Mouse (Mus musculus) liver, embryonic 11.5 days (tissue): ENCODE measurements around the gene Mafk. TPM values are rescaled to one million over a fixed set of nuclear protein-coding genes. Genes with fewer than 3 reads are reported as not detected.
"Not testable (repeated sequence)": the region's sequence is repeated elsewhere in the genome, so short reads cannot be mapped to it uniquely, and the experiment has no call there.

Experiments
- ATAC-seq: fragments of 200-750 bp; cut with Nextera tagmentation; replicated peaks from 2 replicates; pipeline ENCODE4 v1.8.0; 2017; ENCODE audit warnings: moderate number of reproducible peaks, mild to moderate bottlenecking, moderate TSS enrichment, moderate library complexity; ENCODE audit not compliant: low FRiP score
- DNase-seq: peaks from one replicate; pipeline ENCODE4 v3.0.0-alpha.2; 2017; ENCODE audit warnings: low spot score
- H3K27ac ChIP-seq: fragments of 300-500 bp; sonication (generic); 2 replicates; pipeline ENCODE4 v1.5.1; 2014; ENCODE audit warnings: mild to moderate bottlenecking, low read depth, low read length, control low read depth
- H3K27me3 ChIP-seq: fragments of 300-500 bp; sonication (generic); replicated peaks from 2 replicates; pipeline ENCODE4 v1.6.1; 2014; ENCODE audit warnings: low read length, mixed read lengths; ENCODE audit not compliant: control insufficient read depth, insufficient read depth
- H3K36me3 ChIP-seq: fragments of 300-500 bp; sonication (generic); 2 replicates; pipeline ENCODE4 v1.6.1; 2014; ENCODE audit warnings: mild to moderate bottlenecking, low read length, moderate library complexity, mixed read lengths; ENCODE audit not compliant: control insufficient read depth, insufficient read depth
- H3K4me1 ChIP-seq: fragments of 300-500 bp; sonication (generic); replicated peaks from 2 replicates; pipeline ENCODE4 v1.6.1; 2014; ENCODE audit warnings: low read length, mixed read lengths; ENCODE audit not compliant: control insufficient read depth, insufficient read depth
- H3K4me2 ChIP-seq: fragments of 300-500 bp; sonication (generic); 2 replicates; pipeline ENCODE4 v1.6.1; 2014; ENCODE audit warnings: mild to moderate bottlenecking, control low read depth, moderate library complexity
- H3K4me3 ChIP-seq: fragments of 300-500 bp; sonication (generic); 2 replicates; pipeline ENCODE4 v1.5.1; 2014; ENCODE audit warnings: low read depth, low read length, control low read depth
- H3K9ac ChIP-seq: fragments of 300-500 bp; sonication (generic); 2 replicates; pipeline ENCODE4 v1.6.1; 2014; ENCODE audit warnings: low read depth, low read length, control low read depth
- H3K9me3 ChIP-seq: fragments of 300-500 bp; sonication (generic); 2 replicates; pipeline ENCODE4 v1.6.1; 2016; ENCODE audit warnings: low read length, inconsistent platforms, mixed read lengths; ENCODE audit not compliant: control insufficient read depth
- WGBS: fragments of 180-500 bp; shearing (Covaris S2); extraction: QIAGEN DNeasy Blood & Tissue Kit; methylation state at CpG from one replicate; pipeline ENCODE4 v1.1.7; 2014; 5-methylcytosine and 5-hydroxymethylcytosine counted together
- polyA plus RNA-seq: library from polyadenylated mRNA; unstranded; fragments of >200 nt; fragmentation: Nextera tagmentation; extraction: Ambion mirVana; gene quantifications from 2 replicates; pipeline ENCODE4 v1.2.1, GENCODE M21; 2014

Gene Mafk
- 30.4 and 35.1 TPM in 2 replicates for polyA plus RNA-seq

DNA sequence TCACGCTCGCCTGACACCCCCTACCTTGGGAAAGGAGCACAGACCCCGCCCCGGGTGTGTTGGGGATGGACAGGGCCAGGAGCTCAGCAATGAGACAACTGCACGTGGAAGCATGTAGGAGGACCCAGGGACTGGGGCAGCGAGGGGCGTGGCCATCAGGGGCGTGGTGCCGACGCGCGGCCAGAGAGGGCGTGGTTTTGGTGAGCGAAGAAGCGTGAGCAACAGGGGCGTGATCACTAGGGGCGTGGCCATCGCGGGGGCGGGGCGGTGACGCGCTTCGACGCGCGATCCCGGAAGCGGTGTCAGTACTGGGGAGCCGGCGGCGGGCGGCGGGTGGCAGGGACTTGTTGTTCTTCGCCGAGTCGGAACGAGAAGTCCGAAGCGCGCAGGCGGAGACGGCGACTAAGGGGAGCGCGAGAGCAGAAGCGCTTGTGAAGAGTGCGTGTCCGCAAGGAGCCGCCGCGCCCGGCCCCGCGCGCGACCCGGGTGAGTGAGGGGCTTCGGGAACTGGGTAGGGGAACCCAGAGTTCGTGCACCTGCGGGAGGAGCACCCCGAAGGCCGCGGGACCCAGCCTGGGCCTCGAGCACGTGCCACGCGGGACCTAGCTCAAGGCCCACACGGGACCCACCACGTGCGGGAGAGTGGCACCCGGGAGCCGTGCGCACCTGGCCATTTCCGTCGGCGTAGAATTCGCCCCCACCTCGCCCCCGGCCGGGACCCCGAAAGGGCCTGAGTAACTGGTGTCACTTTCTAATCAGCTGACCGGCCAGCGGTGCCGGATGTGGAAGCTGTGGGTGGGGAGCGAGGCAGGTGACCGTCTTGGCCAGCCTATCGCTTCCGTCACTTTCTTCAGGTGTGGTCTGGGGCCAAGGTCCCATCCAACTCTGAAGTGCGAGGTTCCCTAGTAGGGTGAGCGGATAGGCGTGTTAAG is at the start of gene Mafk:
Gene Mafk, plus strand, starts transcription at position 287 of the 932 bp plus-strand sequence.
- Histone ChIP-seq H3K4me1 (peaks cover 49% of the 10 kb centered on the region), H3K27ac (peak within 1 kb of the TSS; percentile 92), H3K36me3 (peaks cover 3% of the 10 kb centered on the region; the same call in 1 of the 2 replicates), H3K4me2 (peak within 1 kb of the TSS; percentile 70), H3K9ac (peak within 1 kb of the TSS; percentile 96), H3K9me3 (no peaks in the 10 kb centered on the region), H3K27me3 (no peaks in the 10 kb centered on the region), H3K4me3 (peak within 1 kb of the TSS; percentile 99)
- WGBS = under 1% methylated on average over 92 of the region's 92 CpGs
- peak; percentile 99 for DNase-seq
- peak; percentile 90 for ATAC-seq

DNA sequence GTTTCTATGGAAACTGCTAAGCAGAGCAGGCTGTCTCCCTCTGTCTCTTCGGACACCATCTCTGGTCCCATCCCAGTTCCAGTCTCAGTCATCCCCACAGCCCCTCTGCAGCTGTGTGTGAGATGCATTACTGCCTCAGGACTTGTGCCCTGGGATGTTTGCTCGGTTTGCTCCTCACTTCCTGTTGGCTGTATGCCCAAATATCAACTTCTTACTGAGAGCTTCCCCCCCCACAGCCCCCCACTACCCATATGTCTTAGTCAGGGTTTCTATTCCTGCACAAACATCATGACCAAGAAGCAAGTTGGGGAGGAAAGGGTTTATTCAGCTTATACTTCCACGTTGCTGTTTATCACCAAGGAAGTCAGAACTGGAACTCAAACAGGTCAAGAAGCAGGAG is 48.7 kb upstream of the Mafk start:
- DNase-seq, H3K9me3 ChIP-seq, ATAC-seq, H3K27me3 ChIP-seq, H3K36me3 ChIP-seq, H3K27ac ChIP-seq, H3K4me3 ChIP-seq, H3K4me2 ChIP-seq, H3K9ac ChIP-seq: not testable (repeated sequence)
- H3K4me1 ChIP-seq = peaks cover 18% of the 10 kb centered on the region
- 45% methylated on average over 3 of the region's 3 CpGs for WGBS

DNA sequence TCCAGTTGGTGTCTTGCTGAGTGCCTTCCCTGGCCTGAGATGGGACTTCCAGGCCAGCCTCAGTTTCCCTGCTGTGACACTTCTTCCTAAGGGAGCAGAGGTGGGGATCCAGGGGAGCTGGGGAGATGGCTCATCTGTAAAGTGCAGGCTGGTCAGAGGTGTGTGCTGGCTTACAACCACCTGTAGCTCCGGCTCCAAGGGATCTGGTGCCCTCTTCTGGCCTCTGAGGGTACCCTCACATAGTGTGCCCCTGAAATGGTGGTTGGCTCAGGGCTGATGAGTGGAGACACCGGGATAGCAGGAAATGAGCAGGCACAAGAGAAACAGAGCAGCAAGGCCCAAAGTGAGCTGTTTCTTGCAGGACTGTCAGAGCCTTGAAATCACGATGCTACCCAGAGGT is 45.5 kb upstream of the Mafk start:
- Histone ChIP-seq H3K4me1 (peaks cover 7% of the 10 kb centered on the region), H3K27ac (no peak overlapping the region), H3K4me2 (no peak overlapping the region), H3K9me3 (no peaks in the 10 kb centered on the region), H3K9ac (no peak overlapping the region), H3K4me3 (no peak overlapping the region), H3K36me3 (no peaks in the 10 kb centered on the region), H3K27me3 (no peaks in the 10 kb centered on the region)
- WGBS = 5% methylated on average over 3 of the region's 3 CpGs
- ATAC-seq (peak; percentile 86), DNase-seq (peak; percentile 64)

DNA sequence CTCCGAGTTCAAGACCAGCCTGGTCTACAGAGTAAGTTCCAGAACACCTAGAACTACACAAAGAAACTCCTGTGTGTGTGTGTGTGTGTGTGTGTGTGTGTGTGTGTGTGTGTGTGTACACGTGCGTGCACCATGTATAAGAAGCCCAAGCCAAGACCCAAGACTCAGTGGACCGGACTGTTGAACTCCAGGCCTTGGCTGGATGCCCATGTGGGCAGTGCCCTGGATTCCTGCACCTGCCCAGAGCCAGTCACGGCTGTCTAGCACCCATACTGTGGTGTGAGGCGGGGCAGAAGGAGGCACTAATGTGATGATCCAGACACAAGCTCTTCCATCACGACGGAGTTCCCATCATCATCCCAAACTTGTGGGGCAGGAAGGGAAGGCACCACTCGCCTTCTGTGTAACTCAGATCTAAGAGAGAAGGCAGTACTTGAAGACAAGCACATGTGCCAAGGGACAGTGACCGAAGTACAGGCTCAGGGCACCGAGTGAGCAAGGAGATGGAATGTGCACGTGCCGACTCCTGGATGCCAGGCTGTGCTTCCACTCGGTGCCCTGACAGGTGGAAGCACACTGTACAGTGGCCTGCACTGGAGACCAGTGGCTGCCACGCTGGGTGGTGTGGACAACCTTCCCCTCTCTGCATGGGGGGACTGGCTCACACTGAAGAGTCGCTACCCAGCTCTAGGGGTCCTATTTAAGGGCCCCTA is 41.7 kb upstream of the Mafk start:
- Histone ChIP-seq H3K36me3 (0 out of 2 replicates have a peak, but pooled peaks cover 5% of the 10 kb centered on the region), H3K4me1 (no peaks in the 10 kb centered on the region), H3K27me3 (no peaks in the 10 kb centered on the region), H3K9me3 (no peaks in the 10 kb centered on the region), H3K9ac (no peak overlapping the region), H3K27ac (no peak overlapping the region), H3K4me2 (no peak overlapping the region), H3K4me3 (no peak overlapping the region)
- DNase-seq (no peak), ATAC-seq (no peak)
- 85% methylated on average over 16 of the region's 16 CpGs for WGBS

DNA sequence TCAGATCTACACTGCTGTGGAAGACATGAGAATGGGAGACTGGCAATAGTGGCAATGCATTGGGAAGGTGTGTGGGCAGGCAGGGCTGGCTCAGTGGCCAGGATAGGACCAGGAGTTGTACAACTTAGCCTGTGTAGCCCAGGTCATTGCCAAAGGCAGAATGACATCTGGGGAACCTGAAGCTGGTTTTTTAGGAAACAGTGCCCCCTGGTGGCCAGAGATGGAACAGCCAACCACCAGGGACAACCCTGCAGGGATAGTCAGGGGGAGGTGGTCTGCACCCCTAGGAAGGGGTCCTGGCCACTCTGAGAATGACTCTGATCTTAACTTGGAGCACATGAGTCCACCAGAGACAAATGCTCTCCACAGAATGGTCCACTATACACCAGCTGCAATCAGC is 40.8 kb upstream of the Mafk start:
- Histone ChIP-seq H3K27me3 (no peaks in the 10 kb centered on the region), H3K9ac (no peak overlapping the region), H3K36me3 (0 out of 2 replicates have a peak, but pooled peaks cover 6% of the 10 kb centered on the region), H3K4me2 (no peak overlapping the region), H3K27ac (no peak overlapping the region), H3K4me1 (no peaks in the 10 kb centered on the region), H3K9me3 (no peaks in the 10 kb centered on the region), H3K4me3 (no peak overlapping the region)
- DNase-seq (peak; percentile 79), ATAC-seq (peak; percentile 22; the same call in 1 of the 2 replicates)

DNA sequence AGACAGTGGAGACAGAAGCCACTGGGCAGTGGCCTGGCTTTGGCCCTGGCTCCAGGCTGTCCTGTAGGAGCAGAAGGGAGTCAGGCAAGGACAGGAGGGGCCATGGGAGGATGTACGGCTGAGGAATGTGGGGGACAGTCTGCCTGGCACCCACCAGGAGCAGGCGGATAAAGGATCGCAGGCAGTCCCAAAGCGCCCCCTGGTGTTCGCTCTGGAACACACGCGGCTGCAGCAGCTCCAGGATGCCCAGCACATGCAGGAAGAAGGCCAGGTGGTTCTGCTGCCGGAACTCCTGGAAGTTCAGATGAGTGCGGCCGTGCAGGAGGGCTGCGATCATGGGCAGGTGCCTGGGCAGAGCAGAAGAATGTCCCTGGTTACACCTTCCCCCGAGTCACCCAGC is 36.6 kb upstream of the Mafk start:
- Histone ChIP-seq H3K9me3 (no peaks in the 10 kb centered on the region), H3K36me3 (peaks cover 28% of the 10 kb centered on the region), H3K4me2 (no peak overlapping the region), H3K4me1 (no peaks in the 10 kb centered on the region), H3K9ac (no peak overlapping the region), H3K4me3 (no peak overlapping the region), H3K27me3 (no peaks in the 10 kb centered on the region), H3K27ac (no peak overlapping the region)
- WGBS = 32% methylated on average over 12 of the region's 12 CpGs
- ATAC-seq = no peak
- DNase-seq = no peak

DNA sequence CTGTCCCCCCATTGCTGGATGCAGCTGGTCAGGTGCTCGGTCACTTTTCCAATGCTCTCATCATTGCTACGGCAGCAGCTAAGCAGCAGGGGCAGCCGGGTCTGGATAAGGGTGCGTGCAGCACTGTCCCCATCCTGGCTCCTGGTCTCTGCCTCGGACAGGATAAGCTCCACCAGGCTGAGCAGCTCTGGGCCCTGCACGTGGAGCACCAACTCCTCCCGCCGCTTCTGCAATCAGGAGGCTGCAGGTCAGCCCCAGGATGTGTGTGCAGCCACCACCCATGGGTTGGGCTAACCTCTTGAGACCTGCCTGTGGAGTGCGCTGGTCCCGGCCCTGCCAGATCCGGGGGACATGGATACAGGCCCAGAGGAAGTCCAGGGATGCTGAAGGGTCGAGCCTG is 35.2 kb upstream of the Mafk start:
- Histone ChIP-seq H3K27ac (no peak overlapping the region), H3K4me2 (no peak overlapping the region), H3K9ac (no peak overlapping the region), H3K36me3 (peaks cover 34% of the 10 kb centered on the region), H3K27me3 (no peaks in the 10 kb centered on the region), H3K9me3 (no peaks in the 10 kb centered on the region), H3K4me1 (no peaks in the 10 kb centered on the region), H3K4me3 (no peak overlapping the region)
- DNase-seq (no peak), ATAC-seq (0 out of 2 replicates have a peak, but pooled peaks have one; percentile 28)
- WGBS = 76% methylated on average over 12 of the region's 12 CpGs

DNA sequence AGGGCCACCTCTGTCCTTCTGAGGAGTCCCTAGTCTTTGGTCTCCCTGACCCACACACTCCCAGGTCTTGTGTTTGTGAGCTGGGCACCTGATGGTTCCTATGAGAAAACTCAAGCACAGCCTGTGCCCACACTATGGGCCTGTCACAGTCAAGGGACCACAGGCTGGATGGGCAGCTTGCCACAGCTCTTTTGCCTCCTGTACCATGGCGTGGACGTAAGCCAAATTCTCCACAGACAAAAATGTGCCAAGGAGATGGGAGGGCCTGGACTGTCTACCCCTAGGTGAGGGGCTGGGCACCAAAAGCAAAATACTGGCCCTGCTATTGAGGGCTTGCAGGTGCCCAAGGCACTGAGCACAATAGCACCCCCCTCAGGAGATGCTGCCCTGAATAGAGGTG is 34.7 kb upstream of the Mafk start:
- ATAC-seq = 0 out of 2 replicates have a peak, but pooled peaks have one; percentile 11
- Histone ChIP-seq H3K4me2 (no peak overlapping the region), H3K27me3 (no peaks in the 10 kb centered on the region), H3K27ac (no peak overlapping the region), H3K9ac (no peak overlapping the region), H3K36me3 (peaks cover 33% of the 10 kb centered on the region), H3K4me1 (no peaks in the 10 kb centered on the region), H3K4me3 (no peak overlapping the region), H3K9me3 (no peaks in the 10 kb centered on the region)
- WGBS = 93% methylated on average over 2 of the region's 2 CpGs
- DNase-seq = no peak
